Mouse (Mus musculus) megakaryocyte, embryonic 14.5 days (primary cell): Measurements from ENCODE around the gene Dusp8.

Experiments used
- FLI1 ChIP-seq: IDR thresholded peaks from 2 replicates; pipeline ENCODE4 v1.6.1; 2012; ENCODE audit warnings: low read length, inconsistent platforms, mixed read lengths
- GATA1 ChIP-seq: IDR thresholded peaks from 3 replicates; pipeline ENCODE4 v1.6.1; 2012; ENCODE audit warnings: mixed read lengths, low read length, inconsistent platforms, borderline replicate concordance

- TF ChIP-seq GATA1 = no peak
- no peak for TF ChIP-seq FLI1
Observed at GRCm38 (mm10) chr7:142082179-142082578, 13.5 kb downstream of the Dusp8 start.
